Mouse (Mus musculus) heart, embryonic 16.5 days (tissue): Measurements from ENCODE around the gene Pfkfb2. TPM values are rescaled to one million over a fixed set of nuclear protein-coding genes. Genes with fewer than 3 reads are reported as not detected.

ENCODE experiments used
- ATAC-seq: fragments of 200-750 bp; cut with Nextera tagmentation; replicated peaks from 2 replicates; pipeline ENCODE4 v1.8.0; 2017; ENCODE audit warnings: moderate number of reproducible peaks; ENCODE audit not compliant: insufficient read depth, low FRiP score; ENCODE audit errors: extremely low read depth
- H3K27ac ChIP-seq: fragments of 300-500 bp; sonication (generic); 2 replicates; pipeline ENCODE4 v1.5.1; 2014; ENCODE audit warnings: mild to moderate bottlenecking, low read length, control low read depth, moderate library complexity
- H3K27me3 ChIP-seq: fragments of 300-500 bp; sonication (generic); 2 replicates; pipeline ENCODE4 v1.6.1; 2014; ENCODE audit warnings: low read length, mixed read lengths; ENCODE audit not compliant: control insufficient read depth, insufficient read depth
- H3K36me3 ChIP-seq: fragments of 300-500 bp; sonication (generic); 2 replicates; pipeline ENCODE4 v1.6.1; 2014; ENCODE audit not compliant: control insufficient read depth, insufficient read depth
- H3K4me1 ChIP-seq: fragments of 300-500 bp; sonication (generic); 2 replicates; pipeline ENCODE4 v1.6.1; 2014; ENCODE audit warnings: low read length, mixed read lengths; ENCODE audit not compliant: control insufficient read depth, insufficient read depth
- H3K4me2 ChIP-seq: fragments of 300-500 bp; sonication (generic); 2 replicates; pipeline ENCODE4 v1.6.1; 2014; ENCODE audit warnings: low read depth, mild to moderate bottlenecking, control low read depth, low read length
- H3K4me3 ChIP-seq: fragments of 300-500 bp; sonication (generic); 2 replicates; pipeline ENCODE4 v1.5.1; 2014; ENCODE audit warnings: mild to moderate bottlenecking, control low read depth, low read length
- H3K9ac ChIP-seq: fragments of 300-500 bp; sonication (generic); 2 replicates; pipeline ENCODE4 v1.6.1; 2014; ENCODE audit warnings: low read length, control low read depth
- H3K9me3 ChIP-seq: fragments of 300-500 bp; sonication (generic); replicated peaks from 2 replicates; pipeline ENCODE4 v1.6.1; 2016; ENCODE audit warnings: low read length; ENCODE audit not compliant: control insufficient read depth
- WGBS: fragments of 180-500 bp; shearing (Covaris S2); extraction: QIAGEN DNeasy Blood & Tissue Kit; methylation state at CpG from one replicate; pipeline ENCODE4 v1.1.7; 2014; 5-methylcytosine and 5-hydroxymethylcytosine counted together
- polyA plus RNA-seq: library from polyadenylated mRNA; unstranded; fragments of >200 nt; fragmentation: Nextera tagmentation; extraction: Ambion mirVana; gene quantifications from 2 replicates; pipeline ENCODE4 v1.2.1, GENCODE M21; 2015

Gene Pfkfb2
- polyA plus RNA-seq = 7.4 and 7.8 TPM in 2 replicates

- ATAC-seq = no peak
These were observed at the start of gene Pfkfb2 for GRCm38 (mm10) chr1:130729153-130729552. TSS of gene Pfkfb2 (minus strand) at chr1:130729253.

GRCm38 (mm10) chr1:130776645-130777044 lies 47.6 kb upstream of the Pfkfb2 start:
- no peak for ATAC-seq
- 76% methylated on average over 1 of the region's 1 CpGs for WGBS
- Histone ChIP-seq H3K4me1 (no peaks in the 10 kb centered on the region), H3K36me3 (no peaks in the 10 kb centered on the region), H3K4me3 (no peak overlapping the region), H3K27ac (no peak overlapping the region), H3K4me2 (no peak overlapping the region), H3K9ac (no peak overlapping the region), H3K27me3 (no peaks in the 10 kb centered on the region), H3K9me3 (no peaks in the 10 kb centered on the region)

More at GRCm38 (mm10) chr1:130729153-130729552, at the start of gene Pfkfb2:
- no peak within 1 kb of the TSS for H3K9ac ChIP-seq
- 66% methylated on average over 2 of the region's 2 CpGs for WGBS
- no peaks in the 10 kb centered on the region for H3K36me3 ChIP-seq
- H3K9me3 ChIP-seq = no peaks in the 10 kb centered on the region
- H3K27me3 ChIP-seq = no peaks in the 10 kb centered on the region
- no peak within 1 kb of the TSS for H3K4me3 ChIP-seq
- H3K27ac ChIP-seq = no peak within 1 kb of the TSS
- no peak within 1 kb of the TSS for H3K4me2 ChIP-seq
- peaks cover 5% of the 10 kb centered on the region; the same call in 1 of the 2 replicates for H3K4me1 ChIP-seq

GRCm38 (mm10) chr1:130775691-130776331 lies 46.8 kb upstream of the Pfkfb2 start:
- Histone ChIP-seq H3K9me3 (no peaks in the 10 kb centered on the region), H3K27me3 (no peaks in the 10 kb centered on the region), H3K4me1 (no peaks in the 10 kb centered on the region), H3K4me3 (no peak overlapping the region), H3K4me2 (no peak overlapping the region), H3K36me3 (no peaks in the 10 kb centered on the region), H3K9ac (no peak overlapping the region), H3K27ac (no peak overlapping the region)
- WGBS = 60% methylated on average over 7 of the region's 7 CpGs
- no peak for ATAC-seq

GRCm38 (mm10) chr1:130775234-130775633 lies 46.2 kb upstream of the Pfkfb2 start:
- H3K27ac ChIP-seq = no peak overlapping the region
- no peaks in the 10 kb centered on the region for H3K27me3 ChIP-seq
- WGBS = 75% methylated on average over 2 of the region's 2 CpGs
- no peaks in the 10 kb centered on the region for H3K36me3 ChIP-seq
- no peaks in the 10 kb centered on the region for H3K9me3 ChIP-seq
- H3K4me2 ChIP-seq = no peak overlapping the region
- no peak overlapping the region for H3K4me3 ChIP-seq
- ATAC-seq = no peak
- H3K9ac ChIP-seq = no peak overlapping the region
- no peaks in the 10 kb centered on the region for H3K4me1 ChIP-seq

- H3K27ac ChIP-seq = no peak overlapping the region
- H3K9me3 ChIP-seq = no peaks in the 10 kb centered on the region
- no peak for ATAC-seq
- no peak overlapping the region for H3K4me3 ChIP-seq
- no peaks in the 10 kb centered on the region for H3K27me3 ChIP-seq
- no peak overlapping the region for H3K9ac ChIP-seq
- no peak overlapping the region for H3K4me2 ChIP-seq
- WGBS = 69% methylated on average over 3 of the region's 3 CpGs
- H3K36me3 ChIP-seq = no peaks in the 10 kb centered on the region
- no peaks in the 10 kb centered on the region for H3K4me1 ChIP-seq
These were observed 42.0 kb upstream of the Pfkfb2 start for GRCm38 (mm10) chr1:130770981-130771494.

- no peaks in the 10 kb centered on the region for H3K9me3 ChIP-seq
- H3K9ac ChIP-seq = no peak overlapping the region
- no peak overlapping the region for H3K4me2 ChIP-seq
- H3K4me3 ChIP-seq = no peak overlapping the region
- no peak overlapping the region for H3K27ac ChIP-seq
- no peak for ATAC-seq
- no peaks in the 10 kb centered on the region for H3K27me3 ChIP-seq
- no peaks in the 10 kb centered on the region for H3K36me3 ChIP-seq
- 76% methylated on average over 4 of the region's 4 CpGs for WGBS
- no peaks in the 10 kb centered on the region for H3K4me1 ChIP-seq
These were observed 41.4 kb upstream of the Pfkfb2 start for GRCm38 (mm10) chr1:130770487-130770886.

- Histone ChIP-seq H3K9me3 (no peaks in the 10 kb centered on the region), H3K36me3 (no peaks in the 10 kb centered on the region), H3K4me1 (no peaks in the 10 kb centered on the region), H3K27ac (no peak overlapping the region), H3K4me2 (no peak overlapping the region), H3K4me3 (no peak overlapping the region), H3K27me3 (no peaks in the 10 kb centered on the region), H3K9ac (no peak overlapping the region)
- 80% methylated on average over 2 of the region's 2 CpGs for WGBS
- no peak for ATAC-seq
These were observed 40.9 kb upstream of the Pfkfb2 start for GRCm38 (mm10) chr1:130769925-130770324.

- Histone ChIP-seq H3K36me3 (no peaks in the 10 kb centered on the region), H3K4me2 (no peak overlapping the region), H3K27me3 (no peaks in the 10 kb centered on the region), H3K4me3 (no peak overlapping the region), H3K27ac (no peak overlapping the region), H3K9me3 (no peaks in the 10 kb centered on the region), H3K9ac (no peak overlapping the region), H3K4me1 (no peaks in the 10 kb centered on the region)
- WGBS = 70% methylated on average over 5 of the region's 5 CpGs
- ATAC-seq = no peak
These were observed 38.0 kb upstream of the Pfkfb2 start for GRCm38 (mm10) chr1:130767066-130767465.

- no peaks in the 10 kb centered on the region for H3K4me1 ChIP-seq
- no peaks in the 10 kb centered on the region for H3K9me3 ChIP-seq
- H3K9ac ChIP-seq = no peak overlapping the region
- H3K27ac ChIP-seq = no peak overlapping the region
- WGBS = 72% methylated on average over 12 of the region's 12 CpGs
- H3K4me2 ChIP-seq = no peak overlapping the region
- H3K36me3 ChIP-seq = no peaks in the 10 kb centered on the region
- ATAC-seq = no peak
- H3K4me3 ChIP-seq = no peak overlapping the region
- H3K27me3 ChIP-seq = no peaks in the 10 kb centered on the region
These were observed 35.0 kb upstream of the Pfkfb2 start for GRCm38 (mm10) chr1:130764027-130764461.
